Mouse (Mus musculus): ENCODE measurements around the gene Ncoa5.
A peak's percentile ranks its signal among the peaks of the same experiment; 100 is the strongest.

Gene Ncoa5

DNA sequence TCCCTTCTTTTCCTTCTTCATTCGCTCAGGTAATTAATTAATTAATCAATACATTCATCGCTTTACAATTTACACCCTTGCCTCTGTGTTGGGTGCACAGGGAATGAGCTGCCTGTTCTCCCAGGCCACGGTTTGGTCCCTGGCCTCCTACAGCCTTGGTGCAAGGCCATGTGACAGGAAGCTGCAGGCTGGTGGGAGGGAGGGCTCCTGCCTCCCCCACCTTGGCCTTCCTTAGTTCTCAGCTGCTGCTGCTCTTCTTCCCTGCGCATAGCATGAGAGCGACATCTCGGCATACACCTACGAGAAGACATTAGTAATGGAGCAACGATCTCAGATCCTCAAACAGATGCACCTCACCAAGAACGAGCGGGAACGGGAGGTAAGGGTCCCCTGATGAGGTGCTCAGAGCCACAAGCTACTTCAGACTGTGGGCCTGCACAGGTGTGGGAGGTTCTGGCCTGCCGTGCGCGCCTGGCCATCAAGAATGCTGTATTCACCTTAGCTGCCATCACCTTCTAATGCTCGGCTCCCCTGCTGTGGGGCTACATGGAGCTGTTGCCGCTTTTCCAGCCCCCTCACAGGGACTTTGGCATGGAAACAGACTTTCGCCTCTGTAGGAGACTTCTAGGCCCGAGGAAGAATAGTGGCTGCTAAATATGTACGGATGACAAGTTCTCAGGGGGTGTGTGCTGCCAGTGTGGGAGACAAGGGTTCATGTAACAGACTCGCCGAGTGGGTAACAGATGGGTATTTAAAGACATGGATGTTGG, 39.8 kb downstream of the Ncoa5 start:
- peak; percentile 64 for ATAC-seq (ENCODE audit: low TSS enrichment)

DNA sequence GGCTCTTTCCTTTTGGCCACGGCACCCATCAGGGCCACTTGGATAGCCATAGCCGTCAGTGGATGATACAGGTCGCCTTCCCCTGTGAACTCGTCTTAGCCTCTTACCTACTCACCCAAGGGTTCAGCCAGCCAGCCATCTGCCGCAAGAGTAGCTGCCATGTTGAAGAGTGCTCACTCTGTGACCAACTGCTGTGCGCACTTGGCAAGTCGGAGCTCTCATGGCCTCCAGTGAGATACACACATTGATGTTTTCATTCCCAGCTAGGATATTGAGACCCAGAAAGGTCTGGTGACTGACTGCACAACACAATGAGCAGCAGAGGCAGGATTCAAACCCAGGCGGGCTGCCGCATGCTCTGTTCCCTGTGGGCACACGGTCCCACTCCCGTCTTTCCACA, 40.5 kb downstream of the Ncoa5 start:
- ATAC-seq (ENCODE audit: low TSS enrichment): no peak

DNA sequence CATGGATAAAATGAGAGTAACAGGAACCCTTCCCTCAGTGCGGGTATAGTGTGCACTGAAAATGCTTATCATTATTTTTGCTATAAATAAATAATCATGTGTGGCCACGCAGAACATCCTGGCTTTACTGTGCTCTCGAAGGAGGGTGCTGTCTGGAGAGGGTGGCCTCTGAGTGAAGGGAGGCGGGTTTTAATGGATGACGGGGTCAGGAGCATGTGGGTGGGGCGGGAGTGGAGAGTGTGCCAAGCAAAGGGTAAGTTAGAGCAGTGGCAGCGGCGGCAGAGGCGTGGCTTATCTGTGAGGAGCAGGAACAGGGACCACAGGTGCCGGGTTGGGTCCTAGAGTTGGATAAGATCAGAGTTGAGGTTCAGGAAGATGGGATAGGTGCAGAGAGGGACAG, 42.9 kb downstream of the Ncoa5 start:
- no peak for ATAC-seq (ENCODE audit: low TSS enrichment)

DNA sequence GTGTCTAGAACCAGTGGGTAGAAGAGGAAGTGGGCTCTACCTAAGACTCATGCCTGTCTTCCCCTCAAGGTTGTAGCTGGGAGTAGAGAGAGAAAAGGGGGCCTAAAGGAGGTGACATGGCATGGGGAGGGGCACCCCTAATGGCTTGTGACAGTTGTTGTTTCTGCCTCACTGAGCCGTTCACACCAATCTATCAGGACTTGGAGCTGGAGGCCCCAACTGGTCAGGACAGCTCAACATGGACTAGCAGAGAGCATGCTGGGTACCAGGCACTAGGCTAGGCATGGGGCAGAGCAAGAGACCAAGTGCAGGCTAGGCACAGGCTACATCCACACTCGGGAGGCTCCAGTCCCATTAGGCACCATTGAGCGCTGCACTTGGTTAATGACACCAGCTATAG, 43.6 kb downstream of the Ncoa5 start:
- no peak for ATAC-seq (ENCODE audit: low TSS enrichment)

DNA sequence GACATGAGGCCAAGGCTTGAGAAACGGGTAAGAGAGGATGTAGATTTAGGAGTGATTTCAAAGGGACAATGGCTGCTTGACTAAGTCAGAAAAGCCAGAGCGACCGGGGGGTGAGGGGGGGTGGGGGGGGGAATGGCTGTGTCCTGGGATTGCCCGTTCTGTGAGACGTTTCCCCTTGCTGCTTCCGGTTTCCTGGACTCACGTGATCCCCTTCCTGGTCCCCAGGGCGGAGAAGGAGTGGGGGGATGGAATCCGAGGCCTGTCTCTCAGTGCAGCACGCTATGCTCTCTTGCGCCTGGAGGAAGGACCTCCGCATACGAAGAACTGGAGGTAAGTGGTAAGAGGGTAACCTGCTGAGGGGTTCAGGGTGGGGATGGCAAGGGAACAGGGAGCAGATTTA, 45.9 kb downstream of the Ncoa5 start:
- ATAC-seq (ENCODE audit: low TSS enrichment): no peak

DNA sequence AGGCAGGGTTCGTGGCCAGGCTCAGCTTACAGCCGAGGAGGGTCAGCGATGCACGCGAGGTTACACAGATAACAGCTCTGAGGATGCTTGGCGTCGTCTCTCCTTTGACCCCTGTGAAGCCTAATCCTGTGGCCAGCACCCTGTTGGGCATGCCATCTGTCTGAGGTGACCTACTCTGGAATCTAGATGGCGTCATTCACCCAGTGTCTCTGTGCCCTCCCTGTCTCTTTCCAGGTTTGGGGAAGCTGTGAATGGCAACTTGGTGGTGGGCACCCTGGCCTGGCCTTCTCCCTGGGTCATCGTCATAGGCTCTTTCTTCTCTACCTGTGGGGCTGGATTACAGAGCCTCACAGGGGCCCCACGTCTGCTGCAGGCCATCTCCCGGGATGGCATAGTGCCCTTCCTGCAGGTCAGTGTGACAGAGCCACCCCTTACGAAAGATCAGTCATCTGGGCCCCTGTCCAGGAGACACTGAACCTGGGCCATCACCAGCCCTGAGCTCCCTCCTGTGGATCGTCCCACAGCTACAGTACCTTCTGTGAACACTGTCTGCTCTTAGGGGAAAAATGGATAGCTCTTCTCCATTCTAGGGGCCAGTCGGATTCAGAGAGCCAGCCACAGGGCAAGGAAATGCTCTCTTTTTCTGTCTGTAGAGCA, 48.2 kb downstream of the Ncoa5 start:
- ATAC-seq (ENCODE audit: low TSS enrichment): no peak

DNA sequence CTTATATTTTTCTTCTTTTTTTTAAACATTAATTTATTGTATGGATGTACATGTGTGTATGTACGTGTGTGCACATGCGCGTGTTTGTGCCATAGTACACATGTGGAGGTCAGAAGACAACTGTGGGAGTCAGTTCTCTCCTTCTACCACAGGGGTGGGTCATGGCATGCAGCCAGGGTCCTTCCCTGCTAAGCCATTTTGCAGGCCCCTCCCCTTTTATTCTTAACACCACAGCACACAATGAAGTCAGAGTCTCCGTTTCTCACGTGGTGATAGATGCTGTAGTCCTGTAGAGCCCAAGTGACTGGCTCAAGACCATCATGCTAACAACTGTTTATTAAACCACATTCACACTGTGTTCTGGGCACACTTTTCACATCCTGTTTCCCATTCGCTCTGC, 48.7 kb downstream of the Ncoa5 start:
- ATAC-seq (ENCODE audit: low TSS enrichment): no peak

DNA sequence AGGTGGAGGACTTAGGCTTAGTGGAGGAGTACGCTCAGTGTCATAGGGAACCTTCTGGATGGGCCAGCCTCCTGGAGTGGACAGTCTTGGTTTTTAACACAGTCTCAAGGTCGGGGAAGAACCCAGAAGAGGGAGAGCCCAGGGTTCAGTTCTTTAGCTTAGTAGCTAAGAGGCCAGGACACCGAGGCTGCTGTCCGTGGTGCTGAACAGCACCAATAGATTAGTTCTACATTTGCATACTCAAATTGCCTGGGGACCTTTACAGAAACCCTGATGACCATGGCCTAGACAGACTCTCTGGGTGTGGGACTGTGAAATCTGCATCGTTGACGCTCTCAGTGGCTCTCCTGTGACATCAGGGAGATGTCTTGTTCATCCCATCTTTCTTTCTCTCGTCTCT, 54.9 kb downstream of the Ncoa5 start:
- no peak for ATAC-seq (ENCODE audit: low TSS enrichment)

DNA sequence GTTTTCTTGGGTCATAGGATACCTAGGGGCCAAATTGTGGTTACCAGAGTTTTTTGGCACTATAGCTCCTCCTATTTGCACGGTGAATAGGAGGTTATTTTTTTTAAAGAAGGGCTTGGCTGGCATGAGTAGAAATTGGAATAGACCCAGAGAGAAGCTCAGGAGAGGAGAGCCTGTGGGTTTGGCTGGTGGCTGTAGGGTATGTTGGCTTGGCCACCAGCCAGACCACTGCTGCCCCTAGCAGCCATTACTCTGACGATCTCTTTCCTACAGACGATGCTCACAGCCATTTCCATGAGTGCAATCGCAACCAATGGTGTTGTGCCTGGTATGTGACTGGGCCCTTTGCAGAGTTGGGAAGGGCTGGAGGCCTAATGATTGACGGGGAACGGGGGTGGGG, 59.1 kb downstream of the Ncoa5 start:
- ATAC-seq (ENCODE audit: low TSS enrichment): no peak

DNA sequence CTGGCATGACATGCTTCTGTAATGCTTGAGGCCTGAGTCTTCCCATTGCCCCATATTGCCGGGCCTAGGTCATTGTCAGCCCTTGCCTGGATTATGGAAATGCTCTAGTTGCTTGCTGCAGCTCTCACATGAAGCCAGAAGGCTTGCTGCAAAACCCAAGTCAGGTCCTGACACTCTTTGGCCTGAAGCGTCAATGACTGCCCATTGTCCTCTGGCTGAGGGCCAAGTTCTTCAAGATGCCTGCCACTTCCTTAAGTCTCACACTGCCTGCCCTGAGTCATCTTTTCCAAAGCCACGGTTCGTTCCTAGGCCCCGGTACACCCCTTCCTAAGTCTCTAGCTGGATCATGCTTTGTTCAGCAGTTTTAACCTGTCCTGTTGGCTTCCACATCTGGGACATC, 62.0 kb downstream of the Ncoa5 start:
- no peak for ATAC-seq (ENCODE audit: low TSS enrichment)

DNA sequence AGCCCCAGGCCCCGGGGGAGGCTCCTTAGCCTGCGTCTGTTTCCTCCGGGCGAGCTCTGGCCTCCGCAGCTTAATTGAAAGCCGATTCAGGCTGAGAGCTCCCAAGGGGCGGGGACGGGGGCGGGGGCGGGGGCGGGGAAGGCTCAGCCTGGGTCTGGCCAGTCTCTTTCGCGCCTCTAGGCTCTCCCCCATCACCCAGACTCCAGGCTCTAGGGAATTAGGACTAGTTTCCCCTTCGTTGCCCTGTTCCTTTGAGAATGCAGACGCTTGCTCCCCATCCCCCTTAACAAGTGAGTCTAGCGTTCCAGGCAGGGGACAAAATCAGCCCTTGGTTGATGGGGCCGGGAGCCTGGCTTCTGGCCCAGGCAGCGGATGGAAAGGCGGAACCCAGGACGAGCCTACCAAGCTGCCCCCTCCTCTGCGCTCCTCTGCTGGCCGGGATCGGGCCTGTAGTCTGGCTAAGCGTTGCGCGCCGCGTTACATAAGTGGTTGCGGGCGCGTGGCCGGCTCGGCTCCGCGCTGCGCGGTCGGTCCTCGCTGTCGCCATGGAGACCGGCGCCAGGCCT, 64.0 kb downstream of the Ncoa5 start:
- peak; percentile 24; the same call in 1 of the 2 replicates for ATAC-seq (ENCODE audit: low TSS enrichment)

DNA sequence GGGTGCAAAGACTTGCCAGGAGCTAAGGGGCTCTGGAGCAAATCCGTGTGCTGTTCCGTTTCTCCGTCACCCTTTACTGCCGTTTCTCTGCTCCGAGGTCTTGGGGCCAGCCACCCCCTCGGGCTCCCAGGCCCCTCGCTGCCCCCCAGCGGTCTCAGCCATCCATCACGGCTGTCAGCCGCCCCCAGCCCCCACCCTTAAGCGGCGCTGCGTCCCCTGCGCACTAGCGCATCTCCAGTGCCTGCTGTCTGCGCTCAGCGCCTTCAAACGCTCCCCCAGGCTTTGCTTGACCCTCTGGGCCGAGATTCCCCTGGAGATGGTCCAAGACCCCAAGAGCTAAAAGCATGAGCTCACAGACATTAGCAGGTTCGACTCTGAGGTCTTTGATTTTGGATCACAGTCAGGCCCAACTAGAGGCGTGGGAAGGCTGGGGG, 65.3 kb downstream of the Ncoa5 start:
- no peak for ATAC-seq (ENCODE audit: low TSS enrichment)

DNA sequence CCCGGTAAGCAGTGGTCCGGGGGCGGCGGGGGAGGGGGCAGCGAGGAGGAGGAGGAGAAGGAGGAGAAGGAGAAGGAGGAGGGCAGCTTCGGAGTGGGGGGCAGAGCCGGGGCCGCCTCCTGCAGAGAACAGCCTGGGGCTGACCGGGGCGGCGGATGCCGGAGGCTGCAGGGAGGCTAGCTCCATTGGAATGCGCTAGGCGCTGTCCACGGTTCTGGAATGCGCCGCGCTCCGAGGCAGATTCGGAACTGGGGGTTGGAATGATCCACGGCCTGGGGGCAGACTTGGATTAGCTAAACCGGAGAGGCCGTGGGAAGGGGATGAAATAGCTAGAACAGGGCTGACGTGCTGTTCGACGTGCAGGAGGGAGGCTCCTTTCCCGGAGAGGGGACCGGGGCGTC, 66.2 kb downstream of the Ncoa5 start:
- ATAC-seq (ENCODE audit: low TSS enrichment): peak; percentile 29; the same call in 1 of the 2 replicates

DNA sequence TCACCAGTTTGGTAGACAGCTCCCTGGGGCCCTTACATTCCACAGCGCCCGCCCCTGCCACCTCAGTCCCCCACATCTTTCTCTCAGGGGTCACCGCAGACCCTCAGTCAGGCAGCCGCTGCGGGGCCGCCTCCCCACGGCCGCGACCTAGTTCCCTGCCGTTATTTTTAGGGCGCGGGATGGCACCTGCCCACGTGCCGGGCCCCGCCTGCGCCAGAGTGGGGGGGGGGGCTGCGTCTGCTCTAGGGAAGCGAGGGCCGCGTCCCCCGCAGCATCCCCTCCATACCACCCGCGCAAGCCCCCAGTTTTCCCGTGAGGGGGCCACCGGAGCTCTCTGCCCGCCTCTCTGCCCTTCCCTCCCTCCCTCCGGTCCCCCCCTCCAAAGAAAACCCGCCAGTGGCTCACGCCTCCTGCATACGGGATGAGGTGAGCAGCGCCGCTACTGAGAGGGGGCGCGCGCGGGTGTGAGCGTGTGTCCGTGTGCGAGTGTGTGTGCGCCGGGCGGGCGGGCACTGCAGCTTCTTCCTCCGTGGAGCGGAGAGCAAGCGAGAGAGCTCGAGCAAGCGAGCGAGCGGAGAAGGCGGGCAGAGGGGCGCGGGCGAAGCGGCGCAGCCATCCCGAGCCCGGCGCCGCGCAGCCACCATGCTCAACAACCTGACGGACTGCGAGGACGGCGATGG, 66.8 kb downstream of the Ncoa5 start:
- ATAC-seq (ENCODE audit: low TSS enrichment): peak; percentile 53

DNA sequence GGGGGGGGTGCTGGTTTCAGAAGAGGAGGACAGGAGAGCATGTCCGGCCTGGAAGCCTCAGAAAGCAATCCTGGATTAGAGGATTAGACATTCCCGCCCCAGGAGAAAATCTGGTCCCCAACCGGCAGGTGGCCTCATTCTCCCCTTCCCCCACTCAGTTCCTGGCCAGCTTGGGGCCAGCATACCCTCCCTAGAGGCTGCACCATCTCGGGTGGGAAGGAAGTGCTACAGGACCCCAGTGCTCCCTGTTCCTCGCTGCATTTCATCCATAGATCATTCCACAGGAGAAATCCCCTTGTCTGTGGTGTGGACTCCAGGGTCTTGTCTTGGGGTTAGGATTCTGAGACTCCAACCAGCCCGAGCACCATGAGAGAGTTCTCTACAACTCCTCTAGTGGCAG, 67.5 kb downstream of the Ncoa5 start:
- ATAC-seq (ENCODE audit: low TSS enrichment): no peak

DNA sequence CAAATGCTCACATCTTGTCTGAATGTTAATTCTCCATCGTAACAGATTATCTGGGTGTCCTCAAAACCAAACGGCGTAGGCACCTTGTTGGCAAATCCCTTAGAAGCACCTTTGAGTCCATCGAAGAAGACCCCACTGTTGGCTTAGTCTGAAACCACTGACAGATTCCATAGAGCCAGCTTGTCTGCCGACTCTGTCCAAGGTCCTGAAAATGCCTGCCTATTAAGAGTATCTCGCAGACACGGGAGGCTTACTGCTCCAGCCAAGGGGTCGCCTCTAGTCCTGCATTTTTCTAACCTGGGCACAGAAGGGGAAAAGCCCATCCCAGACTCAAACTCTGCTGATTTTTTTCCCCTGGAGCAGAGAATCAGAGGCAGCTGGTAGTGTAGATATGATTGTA, 68.3 kb downstream of the Ncoa5 start:
- no peak for ATAC-seq (ENCODE audit: low TSS enrichment)

DNA sequence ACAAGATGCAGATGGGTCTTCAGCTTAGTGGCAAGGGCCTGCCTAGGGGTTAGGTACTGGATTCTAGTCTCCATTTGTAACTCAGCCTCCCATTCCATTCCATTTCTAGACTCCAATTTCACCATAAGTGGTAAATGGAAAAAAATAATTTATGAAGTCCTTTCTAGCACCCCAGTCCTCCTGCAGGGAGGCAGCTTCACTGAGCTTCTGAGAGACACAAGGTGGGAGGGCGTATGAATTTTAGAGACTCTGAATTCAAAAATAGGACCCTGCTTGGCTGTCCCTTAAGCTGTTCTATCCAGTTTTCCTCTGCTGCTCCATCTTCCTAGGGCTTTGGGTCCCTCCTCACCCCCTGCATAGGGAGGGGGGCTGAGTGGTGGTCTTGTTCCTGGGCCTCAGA, 69.7 kb downstream of the Ncoa5 start:
- no peak for ATAC-seq (ENCODE audit: low TSS enrichment)

DNA sequence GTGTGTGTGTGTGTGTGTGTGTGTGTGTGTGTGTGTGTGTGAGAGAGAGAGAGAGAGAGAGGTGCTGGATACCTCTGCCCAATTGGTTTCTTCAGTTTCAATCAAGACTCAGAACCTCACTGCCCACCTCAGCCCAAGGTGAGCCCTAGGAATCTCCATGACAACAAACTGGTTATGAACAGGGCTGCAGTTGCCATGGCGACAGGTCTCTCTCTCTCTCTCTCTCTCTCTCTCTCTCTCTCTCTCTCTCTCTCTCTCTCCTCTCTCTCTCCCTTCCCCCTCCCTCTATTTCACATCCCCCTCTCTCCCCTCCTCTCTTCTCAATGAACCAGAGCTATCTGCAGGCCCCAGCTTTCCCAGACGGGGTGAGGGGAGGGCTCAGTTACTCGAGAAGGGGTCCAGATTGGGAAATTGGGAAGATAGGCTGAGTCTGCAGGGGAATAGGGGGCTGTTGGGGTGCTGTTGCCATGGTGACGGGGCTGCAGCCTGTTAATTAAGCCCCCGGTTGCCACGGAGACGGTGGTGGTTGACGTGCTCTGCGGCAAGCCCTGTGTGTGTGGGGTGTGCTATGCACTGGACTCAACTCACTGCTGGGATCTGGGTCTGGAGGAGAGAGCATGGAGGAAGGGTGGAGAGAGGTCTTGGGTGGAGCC, 70.3 kb downstream of the Ncoa5 start:
- no peak for ATAC-seq (ENCODE audit: low TSS enrichment)

DNA sequence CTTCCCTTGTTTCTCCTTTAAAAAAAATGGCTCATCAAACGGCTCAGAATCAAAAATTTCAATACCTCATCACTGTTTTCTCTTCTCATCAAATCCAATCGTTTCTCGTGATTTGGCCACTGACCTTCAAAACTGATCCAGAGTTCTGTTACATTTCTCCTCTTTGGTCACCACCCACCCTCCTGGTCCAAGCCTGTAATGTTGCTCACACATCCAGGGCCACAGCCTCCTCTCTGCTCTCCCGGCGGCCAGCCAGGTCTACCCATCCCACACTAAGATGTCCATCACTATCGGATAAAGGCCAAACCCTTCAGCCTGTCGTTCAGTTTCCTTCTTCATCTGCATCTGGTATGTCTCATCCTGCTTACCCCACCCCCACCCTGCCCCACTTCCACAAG, 72.5 kb downstream of the Ncoa5 start:
- ATAC-seq (ENCODE audit: low TSS enrichment): 0 out of 2 replicates have a peak, but pooled peaks have one; percentile 4

DNA sequence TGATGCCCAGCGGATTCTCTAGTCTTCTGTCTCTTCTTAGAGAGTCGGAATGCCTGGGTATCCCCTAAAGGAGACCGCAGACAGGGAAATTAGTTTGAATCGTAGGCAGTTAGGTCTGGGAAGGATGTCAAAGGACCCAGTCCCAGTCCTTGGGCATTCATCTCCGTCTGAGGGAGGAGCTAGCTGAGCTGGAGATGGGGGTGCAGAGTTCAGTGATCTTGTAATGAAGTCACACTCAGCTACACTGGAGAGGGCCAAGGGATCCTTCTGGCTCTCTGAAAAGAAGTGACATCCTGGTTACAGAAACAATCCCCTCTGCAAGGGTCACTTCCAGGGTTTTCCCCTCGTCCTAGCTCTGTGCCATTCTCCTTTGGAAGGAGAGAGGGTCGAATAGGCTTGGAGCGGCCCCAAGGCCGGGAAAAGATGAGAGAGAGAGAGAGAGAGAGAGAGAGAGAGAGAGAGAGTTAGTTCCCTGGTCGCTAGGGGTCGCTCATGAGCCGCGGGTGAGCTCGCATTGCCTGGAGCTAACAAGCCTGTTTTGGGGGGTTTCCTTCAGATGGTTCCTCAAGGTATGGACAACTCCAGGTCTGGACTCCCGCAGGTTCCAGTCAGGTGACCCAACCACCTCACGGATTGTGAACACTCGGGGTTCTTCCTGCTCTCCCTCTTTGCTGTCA, 73.0 kb downstream of the Ncoa5 start:
- ATAC-seq (ENCODE audit: low TSS enrichment): peak; percentile 28

DNA sequence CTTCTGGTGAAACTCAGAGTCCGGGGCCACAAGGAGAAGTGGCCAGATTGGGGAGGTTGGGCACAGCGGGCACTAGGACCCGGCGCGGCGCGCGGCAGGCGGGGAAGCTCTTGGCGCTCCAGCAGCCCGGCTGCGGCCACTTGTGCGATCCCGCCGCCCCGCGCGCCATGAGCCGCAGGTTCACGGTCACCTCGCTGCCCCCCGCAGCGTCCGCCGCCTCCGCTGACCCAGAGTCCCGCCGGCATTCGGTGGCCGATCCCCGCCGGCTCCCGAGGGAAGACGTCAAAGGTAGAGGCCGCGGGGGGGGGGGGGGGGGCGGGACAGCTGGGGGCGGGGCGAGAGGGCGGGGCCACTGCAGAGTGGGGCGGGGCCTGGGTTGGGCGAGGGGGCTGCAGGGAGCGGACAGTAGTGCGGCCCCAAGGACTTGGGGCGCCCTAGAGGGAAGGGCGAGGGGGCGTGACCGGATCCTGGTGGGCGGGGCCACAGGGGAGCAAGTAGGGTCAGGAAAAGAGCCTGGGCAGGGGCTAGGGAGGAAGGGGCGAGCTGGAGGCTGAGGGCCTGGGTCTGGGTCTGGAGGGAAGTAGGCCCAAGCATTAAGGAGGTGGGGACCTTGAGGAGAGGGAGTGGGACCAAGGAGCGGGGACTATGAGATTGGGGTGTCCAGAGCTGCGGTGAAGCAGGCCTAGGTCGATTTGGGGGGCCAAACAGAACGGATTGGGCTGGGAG, 73.8 kb downstream of the Ncoa5 start, which contains the start of gene Slc12a5:
TSS of gene Slc12a5 (plus strand) at position 87 of the 726 bp plus-strand sequence.
- no peak for ATAC-seq (ENCODE audit: low TSS enrichment)
